Mouse (Mus musculus): ENCODE results near the gene Gm29609.

- TF ChIP-seq CEBPB (IDR thresholded peaks at IDR 0.05; ENCODE audit: insufficient read depth, poor library complexity, severe bottlenecking) (no peak), POLR2AphosphoS2 (IDR thresholded peaks at IDR 0.05; ENCODE audit: insufficient read length, low read depth) (no peak), TCF12 (IDR thresholded peaks at IDR 0.05; ENCODE audit: insufficient read depth, poor library complexity, severe bottlenecking) (no peak), MYOG (IDR thresholded peaks at IDR 0.05; ENCODE audit: control insufficient read depth in 1 of 3, insufficient read depth in 1 of 3, insufficient read length in 2 of 3, low read depth in 2 of 3) (no peak), USF1 (IDR thresholded peaks at IDR 0.05; ENCODE audit: low read depth) (no peak), E2F4 (IDR thresholded peaks at IDR 0.05; ENCODE audit: insufficient read depth) (no peak), MAX (IDR thresholded peaks at IDR 0.05; ENCODE audit: low read depth) (no peak), SRF (IDR thresholded peaks at IDR 0.05; ENCODE audit: control insufficient read depth, insufficient read length, low read depth) (no peak), MYOD1 (IDR thresholded peaks at IDR 0.05; ENCODE audit: control insufficient read depth in 1 of 3, insufficient read length in 2 of 3, low read depth in 2 of 3) (no peak), POLR2A (IDR thresholded peaks at IDR 0.05; ENCODE audit: insufficient read length, low read depth) (no peak)
Observed at GRCm38 (mm10) chr5:31105814-31106335, 73.8 kb downstream of the Gm29609 start, which contains the start of gene Dnajc5g.

All from myocyte (in vitro differentiated cells).